Mouse (Mus musculus) neural tube, embryonic 15.5 days (tissue): ENCODE measurements around the gene Slc35e2. TPM values are rescaled to one million over a fixed set of nuclear protein-coding genes. Genes with fewer than 3 reads are reported as not detected.

Source experiments
- ATAC-seq: fragments of 200-750 bp; cut with Nextera tagmentation; 2 replicates; pipeline ENCODE4 v1.8.0; 2017; ENCODE audit warnings: mild to moderate bottlenecking, moderate TSS enrichment, moderate library complexity; ENCODE audit not compliant: low FRiP score
- H3K27ac ChIP-seq: fragments of 300-500 bp; sonication (generic); replicated peaks from 2 replicates; pipeline ENCODE4 v1.5.1; 2015; ENCODE audit warnings: mild to moderate bottlenecking, inconsistent platforms
- H3K27me3 ChIP-seq: fragments of 300-500 bp; sonication (generic); replicated peaks from 2 replicates; pipeline ENCODE4 v1.6.1; 2015; ENCODE audit warnings: inconsistent platforms
- H3K36me3 ChIP-seq: fragments of 300-500 bp; sonication (generic); 2 replicates; pipeline ENCODE4 v1.6.1; 2015; ENCODE audit warnings: inconsistent platforms
- H3K4me1 ChIP-seq: fragments of 300-500 bp; sonication (generic); 2 replicates; pipeline ENCODE4 v1.6.1; 2015; ENCODE audit warnings: inconsistent platforms
- H3K4me2 ChIP-seq: fragments of 300-500 bp; sonication (generic); 2 replicates; pipeline ENCODE4 v1.6.1; 2015; ENCODE audit warnings: inconsistent platforms, mild to moderate bottlenecking, moderate library complexity
- H3K4me3 ChIP-seq: fragments of 300-500 bp; sonication (generic); replicated peaks from 2 replicates; pipeline ENCODE4 v1.5.1; 2015; ENCODE audit warnings: mild to moderate bottlenecking, inconsistent platforms
- H3K9ac ChIP-seq: fragments of 300-500 bp; sonication (generic); replicated peaks from 2 replicates; pipeline ENCODE4 v1.6.1; 2015; ENCODE audit warnings: mild to moderate bottlenecking, inconsistent platforms
- H3K9me3 ChIP-seq: fragments of 300-500 bp; sonication (generic); replicated peaks from 2 replicates; pipeline ENCODE4 v1.6.1; 2016; ENCODE audit warnings: inconsistent platforms
- WGBS: fragments of 180-500 bp; shearing (Covaris S2); methylation state at CpG from one replicate; pipeline ENCODE4 v1.1.7; 2015; ENCODE audit warnings: mixed read lengths; 5-methylcytosine and 5-hydroxymethylcytosine counted together
- polyA plus RNA-seq: library from polyadenylated mRNA; unstranded; fragments of >200 nt; fragmentation: Nextera tagmentation; extraction: Ambion mirVana; gene quantifications from 2 replicates; pipeline ENCODE4 v1.2.1, GENCODE M21; 2015

Slc35e2 gene
- polyA plus RNA-seq = 14.1 and 14.4 TPM in 2 replicates

DNA sequence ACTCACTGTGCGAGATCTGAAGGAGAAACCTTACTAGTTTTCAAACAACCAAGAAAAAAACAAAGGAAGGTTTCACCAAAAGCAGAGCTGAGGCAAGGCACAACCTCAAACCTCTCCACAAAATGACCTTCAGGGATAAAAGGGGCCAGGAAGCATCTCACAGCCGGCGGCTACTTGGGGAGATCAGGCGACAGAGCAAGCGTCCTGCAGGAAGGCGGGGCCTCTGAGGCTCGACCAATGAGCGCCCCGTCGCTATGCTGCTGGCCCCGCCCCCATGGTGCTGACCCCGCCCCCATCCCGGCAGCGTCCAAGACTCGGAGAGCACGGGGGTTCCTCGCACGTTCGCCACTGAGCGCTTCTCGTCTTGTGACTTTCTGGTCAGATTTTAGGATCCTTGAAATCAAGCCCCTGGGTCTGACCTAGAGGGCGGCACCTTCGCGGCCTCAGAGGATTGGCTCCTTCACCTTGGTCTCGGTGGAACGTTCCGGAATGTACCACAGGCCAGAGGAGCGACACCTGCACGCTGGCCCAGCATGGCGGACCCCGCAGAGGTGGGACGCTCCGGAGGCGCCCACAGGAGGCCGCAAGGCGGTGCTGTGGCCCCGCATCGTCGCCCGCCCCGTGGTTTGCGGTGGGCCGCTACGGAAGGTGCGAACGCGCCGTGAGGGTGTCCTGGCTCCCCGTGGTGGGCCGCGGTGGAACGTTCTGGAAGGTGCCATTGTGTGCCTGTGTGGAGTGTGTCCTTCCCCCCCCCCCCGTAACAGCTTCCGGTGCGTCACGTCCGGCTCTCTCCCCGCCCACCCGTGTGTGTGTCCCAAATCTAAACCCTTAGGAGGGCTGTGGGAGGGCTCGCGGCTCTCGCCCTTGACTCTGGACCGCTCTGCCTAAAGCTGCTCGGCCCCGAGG, at the start of gene Slc35e2:
Gene Slc35e2, plus strand, starts transcription at position 326 of the 906 bp plus-strand sequence.
- H3K9me3 ChIP-seq = no peaks in the 10 kb centered on the region
- H3K27me3 ChIP-seq = no peaks in the 10 kb centered on the region
- peak within 1 kb of the TSS; percentile 99 for H3K4me3 ChIP-seq
- peaks cover 4% of the 10 kb centered on the region for H3K36me3 ChIP-seq
- under 1% methylated on average over 65 of the region's 65 CpGs for WGBS
- H3K9ac ChIP-seq = peak within 1 kb of the TSS; percentile 97
- H3K27ac ChIP-seq = peak within 1 kb of the TSS; percentile 97
- peak within 1 kb of the TSS; percentile 85 for H3K4me2 ChIP-seq
- ATAC-seq = peak; percentile 96
- peaks cover 26% of the 10 kb centered on the region for H3K4me1 ChIP-seq

GRCm38 (mm10) chr4:155552917-155553532, 48.2 kb upstream of the Slc35e2 start:
- no peaks in the 10 kb centered on the region for H3K9me3 ChIP-seq
- WGBS = 90% methylated on average over 6 of the region's 6 CpGs
- no peaks in the 10 kb centered on the region for H3K27me3 ChIP-seq
- no peak overlapping the region for H3K4me3 ChIP-seq
- no peaks in the 10 kb centered on the region for H3K4me1 ChIP-seq
- H3K9ac ChIP-seq = no peak overlapping the region
- no peak overlapping the region for H3K4me2 ChIP-seq
- no peak for ATAC-seq
- H3K27ac ChIP-seq = no peak overlapping the region
- peaks cover 71% of the 10 kb centered on the region for H3K36me3 ChIP-seq

GRCm38 (mm10) chr4:155554880-155555279, 46.3 kb upstream of the Slc35e2 start:
- Histone ChIP-seq H3K4me2 (no peak overlapping the region), H3K9ac (no peak overlapping the region), H3K36me3 (peaks cover 81% of the 10 kb centered on the region), H3K9me3 (no peaks in the 10 kb centered on the region), H3K27me3 (no peaks in the 10 kb centered on the region), H3K4me3 (no peak overlapping the region), H3K27ac (no peak overlapping the region), H3K4me1 (no peaks in the 10 kb centered on the region)
- 83% methylated on average over 4 of the region's 4 CpGs for WGBS
- ATAC-seq = no peak

- H3K27me3 ChIP-seq = no peaks in the 10 kb centered on the region
- no peaks in the 10 kb centered on the region for H3K9me3 ChIP-seq
- 91% methylated on average over 1 of the region's 1 CpGs for WGBS
- peaks cover 87% of the 10 kb centered on the region for H3K36me3 ChIP-seq
- no peak overlapping the region for H3K9ac ChIP-seq
- ATAC-seq = no peak
- H3K4me3 ChIP-seq = no peak overlapping the region
- H3K4me2 ChIP-seq = no peak overlapping the region
- H3K4me1 ChIP-seq = no peaks in the 10 kb centered on the region
- no peak overlapping the region for H3K27ac ChIP-seq
These were observed 45.8 kb upstream of the Slc35e2 start for GRCm38 (mm10) chr4:155555464-155555863.

- Histone ChIP-seq H3K4me1 (peaks cover 18% of the 10 kb centered on the region), H3K27me3 (no peaks in the 10 kb centered on the region), H3K27ac (no peak overlapping the region), H3K4me3 (no peak overlapping the region), H3K9me3 (no peaks in the 10 kb centered on the region), H3K4me2 (no peak overlapping the region), H3K36me3 (peaks cover 62% of the 10 kb centered on the region), H3K9ac (no peak overlapping the region)
- WGBS = 82% methylated on average over 6 of the region's 6 CpGs
- no peak for ATAC-seq
These were observed 41.8 kb upstream of the Slc35e2 start for GRCm38 (mm10) chr4:155559454-155559853.

DNA sequence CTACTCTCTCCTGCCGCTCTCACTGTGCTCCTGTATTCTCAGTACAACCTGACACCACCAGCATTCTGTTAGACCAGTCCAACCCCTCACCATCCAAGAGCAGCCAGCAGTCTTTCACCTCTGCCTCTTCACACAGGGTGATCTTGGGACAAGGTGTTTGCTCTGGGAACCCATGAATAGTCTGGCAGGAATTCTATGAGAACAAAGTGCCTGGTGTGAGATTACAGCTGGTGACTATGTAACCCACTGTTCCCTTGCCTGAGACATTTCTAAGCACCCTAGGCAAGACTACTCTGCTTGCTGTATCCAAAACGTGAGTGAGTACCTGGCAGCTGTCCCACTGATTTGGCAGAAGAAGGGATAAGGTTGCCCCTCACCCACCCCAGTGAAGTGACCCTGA, 40.3 kb upstream of the Slc35e2 start:
- no peaks in the 10 kb centered on the region for H3K9me3 ChIP-seq
- no peak for ATAC-seq
- no peaks in the 10 kb centered on the region for H3K27me3 ChIP-seq
- H3K9ac ChIP-seq = no peak overlapping the region
- no peak overlapping the region for H3K4me2 ChIP-seq
- 66% methylated on average over 2 of the region's 2 CpGs for WGBS
- no peak overlapping the region for H3K27ac ChIP-seq
- H3K4me3 ChIP-seq = no peak overlapping the region
- peaks cover 47% of the 10 kb centered on the region for H3K36me3 ChIP-seq
- H3K4me1 ChIP-seq = peaks cover 31% of the 10 kb centered on the region

- no peak for ATAC-seq
- H3K27ac ChIP-seq = peak within 1 kb of the TSS; percentile 93
- no peaks in the 10 kb centered on the region for H3K27me3 ChIP-seq
- peak within 1 kb of the TSS; percentile 98 for H3K4me3 ChIP-seq
- no peaks in the 10 kb centered on the region for H3K9me3 ChIP-seq
- H3K9ac ChIP-seq = peak within 1 kb of the TSS; percentile 21; the same call in 1 of the 2 replicates
- peaks cover 38% of the 10 kb centered on the region for H3K36me3 ChIP-seq
- peaks cover 38% of the 10 kb centered on the region for H3K4me1 ChIP-seq
- WGBS = 66% methylated on average over 7 of the region's 7 CpGs
- H3K4me2 ChIP-seq = peak within 1 kb of the TSS; percentile 89
These were observed 39.4 kb upstream of the Slc35e2 start, which contains the start of gene Nadk for GRCm38 (mm10) chr4:155561661-155562442. Gene Nadk, plus strand, starts transcription at chr4:155562378.

- ATAC-seq = peak; percentile 25; the same call in 1 of the 2 replicates
- Histone ChIP-seq H3K9ac (peak overlapping the region; percentile 21; the same call in 1 of the 2 replicates), H3K4me1 (peaks cover 38% of the 10 kb centered on the region), H3K4me2 (peak overlapping the region; percentile 89), H3K4me3 (peak overlapping the region; percentile 98), H3K36me3 (peaks cover 32% of the 10 kb centered on the region), H3K27me3 (no peaks in the 10 kb centered on the region), H3K27ac (peak overlapping the region; percentile 93), H3K9me3 (no peaks in the 10 kb centered on the region)
- 3% methylated on average over 19 of the region's 19 CpGs for WGBS
These were observed 38.4 kb upstream of the Slc35e2 start for GRCm38 (mm10) chr4:155562725-155563399.

DNA sequence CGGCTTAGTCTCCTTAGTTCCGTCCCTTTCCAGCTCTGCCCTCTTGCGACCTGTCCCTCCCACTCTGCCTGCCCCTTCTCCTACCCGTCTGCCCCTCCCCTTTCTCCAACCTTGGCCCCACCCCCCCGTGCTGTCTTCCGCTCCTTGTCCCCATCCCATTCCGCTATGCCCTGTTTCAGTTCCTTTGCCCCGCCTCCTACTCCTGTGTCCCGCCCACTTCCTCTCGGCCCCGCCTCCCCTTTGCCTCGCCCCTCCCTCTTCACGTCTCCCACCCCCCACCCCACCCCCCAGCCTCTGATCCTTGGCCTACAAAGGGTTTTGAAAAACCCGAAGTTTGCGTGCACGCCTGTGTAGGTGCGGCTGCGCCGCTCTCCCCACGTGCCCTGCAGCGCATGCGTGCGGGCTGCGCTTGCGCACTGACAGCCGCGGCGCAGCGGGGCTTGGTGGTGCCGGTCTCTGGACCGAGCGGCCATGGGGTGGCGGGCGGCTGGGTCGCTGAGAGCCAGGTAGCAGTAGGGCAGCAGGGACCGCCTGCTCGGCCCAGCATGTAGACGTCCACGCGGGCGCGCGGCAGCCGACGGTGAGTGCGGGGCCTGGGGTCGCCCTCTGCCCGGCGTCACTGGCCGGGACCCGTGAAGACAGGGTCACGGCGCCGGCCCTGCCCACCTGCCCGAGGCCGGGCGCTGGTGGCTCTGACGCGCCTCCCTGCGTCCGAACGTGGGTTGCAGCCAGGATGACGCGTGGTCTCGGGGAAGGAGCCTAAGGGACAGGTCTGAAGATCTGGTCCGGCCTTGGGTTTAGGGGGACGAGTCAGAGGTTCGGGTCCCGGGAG, 37.6 kb upstream of the Slc35e2 start:
- H3K4me3 ChIP-seq = peak overlapping the region; percentile 98
- H3K27me3 ChIP-seq = no peaks in the 10 kb centered on the region
- whole genome bisulfite sequencing = under 1% methylated on average over 68 of the region's 69 CpGs
- H3K27ac ChIP-seq = peak overlapping the region; percentile 93
- H3K4me2 ChIP-seq = peak overlapping the region; percentile 89
- peaks cover 25% of the 10 kb centered on the region for H3K36me3 ChIP-seq
- peak overlapping the region; percentile 90 for H3K9ac ChIP-seq
- ATAC-seq = peak; percentile 95
- peaks cover 41% of the 10 kb centered on the region for H3K4me1 ChIP-seq
- H3K9me3 ChIP-seq = no peaks in the 10 kb centered on the region

GRCm38 (mm10) chr4:155564315-155565069, 36.7 kb upstream of the Slc35e2 start:
- Histone ChIP-seq H3K9me3 (no peaks in the 10 kb centered on the region), H3K4me2 (peak overlapping the region; percentile 89), H3K9ac (peak overlapping the region; percentile 90), H3K27me3 (no peaks in the 10 kb centered on the region), H3K4me3 (peak overlapping the region; percentile 98), H3K4me1 (peaks cover 41% of the 10 kb centered on the region), H3K27ac (peak overlapping the region; percentile 93), H3K36me3 (peaks cover 16% of the 10 kb centered on the region)
- ATAC-seq = no peak
- WGBS = 14% methylated on average over 20 of the region's 20 CpGs
